Mouse (Mus musculus) MN1 (cell line): ENCODE results near the gene Gimap3.

ENCODE experiments used
- DNase-seq: peaks from one replicate; pipeline ENCODE4 v3.0.0-alpha.2; 2016; ENCODE audit warnings: low spot score

Gimap3 gene

DNA sequence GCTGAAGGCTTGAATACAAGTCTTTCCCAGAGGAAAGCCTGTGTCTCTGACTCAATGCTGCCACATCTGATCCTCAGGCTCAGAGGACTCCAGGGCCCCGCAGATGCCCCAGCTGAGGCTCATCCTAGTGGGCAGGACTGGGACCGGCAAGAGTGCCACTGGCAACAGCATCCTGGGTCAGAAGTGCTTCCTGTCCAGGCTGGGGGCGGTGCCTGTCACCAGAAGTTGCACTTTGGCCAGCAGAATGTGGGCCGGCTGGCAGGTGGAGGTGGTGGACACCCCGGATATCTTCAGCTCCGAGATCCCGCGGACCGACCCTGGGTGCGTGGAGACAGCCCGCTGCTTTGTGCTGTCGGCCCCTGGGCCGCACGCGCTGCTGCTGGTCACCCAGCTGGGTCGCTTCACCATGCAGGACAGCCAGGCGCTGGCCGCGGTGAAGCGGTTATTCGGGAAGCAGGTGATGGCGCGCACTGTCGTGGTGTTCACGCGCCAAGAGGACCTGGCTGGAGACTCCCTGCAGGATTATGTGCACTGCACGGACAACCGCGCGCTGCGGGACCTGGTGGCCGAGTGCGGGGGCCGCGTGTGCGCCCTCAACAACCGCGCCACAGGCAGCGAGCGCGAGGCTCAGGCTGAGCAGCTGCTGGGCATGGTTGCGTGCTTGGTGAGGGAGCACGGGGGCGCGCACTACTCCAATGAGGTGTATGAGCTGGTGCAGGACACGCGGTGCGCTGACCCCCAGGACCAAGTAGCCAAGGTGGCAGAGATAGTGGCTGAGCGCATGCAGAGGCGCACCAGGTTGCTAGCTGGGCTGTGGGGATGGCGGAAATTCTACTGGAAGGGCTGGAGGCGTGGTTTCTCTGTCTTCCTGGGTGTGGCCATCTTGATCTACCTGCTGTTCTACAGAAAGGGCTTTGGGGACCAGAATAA lies 28.0 kb downstream of the Gimap3 start:
- no peak for DNase-seq

- no peak for DNase-seq
These were observed 28.9 kb downstream of the Gimap3 start for GRCm38 (mm10) chr6:48741711-48742206.

DNA sequence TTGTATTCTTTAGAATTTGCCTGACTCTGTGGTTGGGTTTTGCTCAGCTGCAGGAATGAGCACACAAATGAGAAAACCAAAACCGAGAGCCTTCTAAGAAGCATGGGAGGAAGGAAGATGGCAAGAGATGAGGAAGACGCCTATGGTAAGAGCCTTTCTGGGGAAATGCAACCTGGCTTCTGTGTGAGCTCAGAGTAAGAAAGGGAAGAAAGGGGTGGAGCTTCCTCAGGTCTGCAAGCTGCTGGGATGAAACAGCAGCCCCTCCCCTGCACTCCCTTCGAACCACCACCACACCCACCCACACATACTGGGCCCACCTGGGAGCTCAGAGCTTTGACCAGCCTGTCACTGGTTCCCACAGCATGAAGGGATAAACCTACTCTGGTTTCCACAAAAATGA lies 29.4 kb downstream of the Gimap3 start:
- no peak for DNase-seq

- DNase-seq: no peak
These were observed 30.0 kb downstream of the Gimap3 start for GRCm38 (mm10) chr6:48740501-48741169.

GRCm38 (mm10) chr6:48739780-48740055 lies 30.9 kb downstream of the Gimap3 start:
- DNase-seq: no peak

DNA sequence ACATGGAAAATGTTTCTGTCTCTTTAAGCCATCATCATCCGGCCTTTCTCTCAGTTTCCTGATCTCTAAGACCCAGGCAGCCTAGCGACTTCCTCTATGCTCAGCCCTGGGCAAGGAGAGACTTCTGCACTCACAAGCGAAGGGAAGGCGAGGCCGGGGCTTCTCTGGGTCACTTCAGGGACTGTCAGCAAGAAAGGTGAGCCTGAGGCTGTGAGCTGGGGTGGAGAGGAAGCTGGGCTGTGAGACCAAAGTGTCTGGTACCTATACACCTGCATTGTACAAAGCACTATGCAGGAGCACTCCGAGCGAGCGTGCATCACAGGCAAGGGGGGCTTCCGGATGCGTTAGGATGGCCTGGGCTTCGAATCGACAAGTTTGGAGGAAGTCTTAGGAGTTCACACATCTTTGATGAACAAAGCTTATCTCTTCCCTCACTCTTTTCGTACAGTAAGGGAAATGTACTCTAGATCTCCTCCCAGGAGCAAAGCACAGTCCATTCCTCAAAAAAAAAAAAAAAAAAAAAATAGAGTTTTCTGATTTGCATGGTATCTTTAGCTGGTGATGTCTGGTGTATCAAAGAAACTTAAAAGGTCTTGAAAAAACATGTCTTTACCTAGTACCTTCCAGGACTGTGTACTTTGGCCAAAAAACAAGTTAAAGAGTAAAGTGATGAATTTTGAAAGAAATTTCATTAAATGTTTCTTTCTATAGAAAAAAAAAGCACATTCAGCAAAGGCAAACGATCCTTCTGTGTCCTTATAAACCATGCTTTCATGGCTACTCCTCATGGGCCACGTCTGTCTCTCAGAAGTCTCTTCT lies 31.5 kb downstream of the Gimap3 start, which contains the start of gene Gimap1:
TSS of gene Gimap1 (plus strand) at position 94 of the 819 bp plus-strand sequence.
- DNase-seq: no peak

DNA sequence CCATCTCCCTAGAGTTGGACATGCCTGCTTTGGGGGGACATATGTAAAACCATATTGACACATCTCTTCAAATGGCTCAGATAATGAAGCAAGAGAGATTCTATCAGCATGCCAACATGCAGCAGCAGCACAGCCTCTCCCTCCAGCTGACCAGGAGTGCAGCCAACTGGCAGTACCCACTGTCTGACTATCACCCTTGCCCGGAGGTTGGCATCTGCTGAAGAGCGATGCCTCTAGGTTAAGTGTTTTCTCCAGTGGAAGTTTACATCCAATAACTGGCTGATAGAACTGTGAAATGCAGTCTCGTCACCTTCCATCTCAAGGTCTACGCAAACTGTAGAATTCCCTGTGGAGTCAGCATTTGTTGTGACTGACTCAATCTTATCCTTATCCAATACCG lies 33.0 kb downstream of the Gimap3 start:
- no peak for DNase-seq

DNA sequence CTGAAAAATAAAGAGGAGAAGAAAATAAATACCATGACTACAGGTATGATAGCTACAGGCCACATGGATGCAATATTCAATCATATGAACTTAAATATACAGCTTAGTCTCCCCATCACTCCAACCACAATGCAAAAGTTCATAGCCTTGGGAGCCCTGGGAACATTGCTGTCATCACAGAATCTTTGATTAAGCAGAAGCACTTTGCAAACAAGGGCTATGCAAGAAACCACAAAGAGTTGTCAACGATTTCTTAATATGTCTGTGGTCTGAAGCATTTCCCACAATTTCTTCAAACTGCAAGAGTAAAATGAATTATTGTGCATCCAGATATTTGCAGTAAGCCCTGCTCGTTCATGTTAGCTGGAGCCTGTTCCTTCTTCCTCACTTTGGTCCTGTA lies 33.6 kb downstream of the Gimap3 start:
- no peak for DNase-seq

DNA sequence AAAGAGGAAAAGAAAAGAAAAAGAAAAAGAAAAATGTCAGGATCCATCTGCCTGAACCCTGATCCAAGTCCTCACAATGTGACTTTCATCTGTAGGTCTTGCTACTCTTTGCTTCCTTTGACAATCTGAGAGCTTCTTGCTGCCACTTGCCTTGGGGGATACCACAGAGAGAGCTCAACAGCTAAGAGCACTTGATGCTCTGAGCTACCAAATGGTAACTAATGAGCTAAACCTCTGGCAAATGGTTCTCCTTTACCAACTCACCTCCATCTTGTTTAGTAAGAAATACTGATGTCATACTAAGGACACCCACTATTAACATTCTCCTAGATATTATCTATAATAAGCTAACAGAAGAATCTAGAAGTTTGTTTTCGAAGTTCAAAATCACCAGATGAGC lies 37.0 kb downstream of the Gimap3 start:
- no peak for DNase-seq

DNA sequence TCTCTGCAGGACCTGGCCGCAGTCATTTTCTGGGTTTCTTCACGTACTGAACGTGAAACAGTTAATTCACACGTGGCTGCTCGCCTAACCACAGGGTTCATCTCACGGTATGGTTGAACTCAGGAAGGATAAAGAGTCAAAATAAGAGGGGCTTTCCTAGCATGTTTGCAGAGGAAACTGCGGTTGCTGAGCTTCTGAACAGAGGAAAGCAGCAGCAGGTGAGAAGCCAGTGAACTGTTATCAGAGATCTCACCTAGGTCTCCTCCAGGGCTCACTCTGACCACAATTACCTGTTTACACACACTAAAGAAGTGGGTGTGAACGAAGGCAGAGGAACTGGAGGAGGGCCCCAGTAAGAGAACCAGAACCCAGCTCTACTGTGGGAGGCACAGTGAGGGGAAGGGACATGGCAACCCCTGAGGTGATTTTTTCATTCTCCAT lies 37.8 kb downstream of the Gimap3 start:
- no peak for DNase-seq

DNA sequence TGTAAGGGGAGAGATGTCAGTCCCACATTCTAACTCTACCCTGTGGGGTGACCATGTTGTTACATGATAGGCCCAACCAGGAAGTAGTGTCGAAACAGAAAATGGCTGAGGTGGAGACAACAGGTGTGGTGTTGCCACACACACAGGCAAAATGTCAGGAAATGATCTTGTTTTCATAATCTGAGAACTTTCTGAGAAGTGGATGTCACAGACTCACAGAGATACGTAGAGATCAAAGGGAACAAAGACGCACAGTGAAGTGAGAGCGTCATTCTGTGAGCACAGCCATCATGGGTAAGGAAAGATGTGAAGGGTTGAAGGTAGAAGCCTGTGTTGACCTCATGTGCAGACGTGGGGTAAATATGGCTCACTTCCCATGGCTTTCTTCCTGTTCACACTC lies 42.9 kb downstream of the Gimap3 start:
- DNase-seq: no peak

GRCm38 (mm10) chr6:48725476-48725875 lies 45.2 kb downstream of the Gimap3 start:
- no peak for DNase-seq

DNA sequence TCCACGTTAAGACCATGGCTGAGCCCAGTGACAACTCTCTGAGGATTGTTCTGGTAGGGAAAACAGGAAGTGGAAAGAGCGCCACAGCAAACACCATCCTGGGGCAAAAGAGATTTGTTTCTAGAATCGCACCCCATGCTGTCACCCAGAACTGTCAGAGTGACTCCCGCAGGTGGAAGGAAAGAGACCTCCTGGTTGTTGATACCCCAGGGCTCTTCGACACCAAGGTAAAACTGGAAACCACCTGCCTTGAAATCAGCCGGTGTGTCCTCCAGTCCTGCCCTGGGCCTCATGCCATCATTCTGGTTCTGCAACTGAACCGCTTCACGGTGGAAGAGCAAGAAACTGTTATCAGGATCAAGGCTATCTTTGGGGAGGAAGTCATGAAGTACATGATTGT lies 47.2 kb downstream of the Gimap3 start:
- no peak for DNase-seq

- no peak for DNase-seq
These were observed 50.3 kb downstream of the Gimap3 start for GRCm38 (mm10) chr6:48720326-48720725.

- DNase-seq: no peak
These were observed 52.2 kb downstream of the Gimap3 start, which contains the start of the genes Gm28053 and Gimap7 for GRCm38 (mm10) chr6:48718455-48718854. Gm28053 (plus strand) TSS chr6:48718607. Gimap7 (plus strand) TSS chr6:48718621.
